Mouse (Mus musculus) adrenal gland, postnatal 14 days (tissue): Measurements from ENCODE around the gene Arid1b. TPM values are rescaled to one million over a fixed set of nuclear protein-coding genes. Genes with fewer than 3 reads are reported as not detected.
"Not testable (repeated sequence)": the region's sequence is repeated elsewhere in the genome, so short reads cannot be mapped to it uniquely, and the experiment has no call there.

Source experiments
- DNase-seq: peaks from one replicate; pipeline ENCODE4 v3.0.0; 2021; ENCODE audit warnings: mixed read lengths
- total RNA-seq: library from RNA; stranded (reverse); gene quantifications from 2 replicates; pipeline ENCODE4 v1.2.3, GENCODE M21; 2021

Gene Arid1b
- total RNA-seq, 1 experiment from 2014 or later: 70.0 TPM

DNA sequence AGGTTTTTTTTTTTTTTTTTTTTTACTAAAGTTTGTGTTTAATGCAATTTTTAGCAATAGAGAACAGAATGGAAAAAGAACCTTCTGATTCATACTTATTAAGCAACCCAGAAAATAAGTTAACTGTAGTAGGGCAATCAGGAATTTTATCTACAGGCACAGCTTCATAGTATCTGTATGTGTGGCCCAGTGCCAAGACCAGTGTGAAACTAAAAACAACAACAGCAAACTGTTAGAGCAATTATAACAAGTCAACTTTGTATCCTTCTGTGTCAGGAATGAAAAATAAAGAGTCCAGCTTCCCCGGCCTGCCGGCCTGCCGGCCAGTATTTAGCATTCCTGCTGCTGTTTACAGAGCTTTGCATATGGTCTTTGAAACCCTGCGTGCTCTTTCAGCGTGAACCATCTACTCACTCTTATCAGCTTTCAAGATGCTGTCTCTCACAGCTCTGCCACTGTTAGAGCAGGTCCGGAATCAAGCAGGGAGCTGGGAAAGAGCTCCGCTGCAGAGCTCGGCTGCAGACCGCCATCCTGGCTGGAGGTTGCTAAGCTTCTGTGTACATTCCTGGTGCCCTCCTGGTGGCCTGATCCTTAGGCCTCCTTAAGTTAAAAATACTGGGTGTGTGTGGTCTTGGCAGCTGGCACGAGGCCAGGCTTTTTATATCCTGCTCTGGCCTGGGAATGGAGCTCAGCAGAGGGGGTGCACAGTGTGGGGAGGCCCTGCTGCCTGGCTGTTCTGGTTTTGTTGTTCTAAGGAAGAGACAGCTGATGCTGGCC, 64.0 kb downstream of the Arid1b start:
- DNase-seq: peak; percentile 59

DNA sequence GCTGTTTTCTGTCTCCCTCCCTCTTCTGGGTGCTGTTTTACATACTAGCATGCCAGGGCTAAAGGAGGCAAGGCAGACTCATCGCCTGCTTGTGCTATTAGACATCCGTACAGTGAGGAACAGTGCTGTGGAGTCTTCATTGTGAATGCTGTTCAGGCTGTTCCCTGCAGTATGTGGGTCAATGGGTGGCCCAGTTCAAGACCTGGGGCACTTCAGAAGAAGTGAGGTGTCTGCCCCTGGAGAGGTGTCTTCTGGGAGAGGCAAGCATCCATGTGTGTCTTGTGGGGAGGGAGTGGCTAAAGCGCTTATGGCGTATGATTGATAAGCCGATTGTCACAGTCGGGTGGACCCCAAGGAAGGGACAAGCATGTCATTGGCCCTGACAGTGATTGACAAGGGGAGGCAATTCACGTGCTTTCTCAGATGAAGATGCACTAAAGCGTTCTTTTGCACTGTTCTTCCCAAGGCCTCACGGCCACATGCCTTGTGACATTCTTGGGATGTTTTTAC, 65.0 kb downstream of the Arid1b start:
- DNase-seq: no peak

DNA sequence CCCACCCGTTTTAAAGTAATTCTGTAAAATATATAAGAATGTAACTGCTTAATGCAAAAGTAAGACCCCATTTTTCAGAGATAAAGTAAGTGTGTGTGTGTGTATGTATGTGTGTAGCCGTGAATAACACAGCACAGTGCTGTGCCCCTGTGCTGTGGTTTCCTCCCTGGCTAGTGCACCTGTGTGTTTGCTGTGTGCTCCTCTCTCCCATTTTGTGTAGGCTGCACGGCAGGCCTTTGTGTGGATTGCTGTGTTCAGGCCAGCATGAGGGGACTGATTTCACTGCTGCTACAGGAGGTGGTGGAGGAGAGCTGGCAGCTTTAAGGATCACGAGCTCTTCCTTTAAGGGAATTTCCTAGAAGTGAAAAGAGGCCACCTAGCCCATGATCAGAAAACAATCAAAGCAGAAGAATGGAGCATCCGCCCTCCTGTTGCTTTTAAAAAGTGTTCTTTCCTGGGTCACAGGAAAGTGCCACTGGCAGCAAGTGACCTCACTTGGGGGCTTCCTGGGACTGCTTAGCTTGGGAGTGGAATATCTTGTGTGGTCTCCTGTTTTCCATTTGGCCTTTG, 66.5 kb downstream of the Arid1b start:
- DNase-seq: no peak

DNA sequence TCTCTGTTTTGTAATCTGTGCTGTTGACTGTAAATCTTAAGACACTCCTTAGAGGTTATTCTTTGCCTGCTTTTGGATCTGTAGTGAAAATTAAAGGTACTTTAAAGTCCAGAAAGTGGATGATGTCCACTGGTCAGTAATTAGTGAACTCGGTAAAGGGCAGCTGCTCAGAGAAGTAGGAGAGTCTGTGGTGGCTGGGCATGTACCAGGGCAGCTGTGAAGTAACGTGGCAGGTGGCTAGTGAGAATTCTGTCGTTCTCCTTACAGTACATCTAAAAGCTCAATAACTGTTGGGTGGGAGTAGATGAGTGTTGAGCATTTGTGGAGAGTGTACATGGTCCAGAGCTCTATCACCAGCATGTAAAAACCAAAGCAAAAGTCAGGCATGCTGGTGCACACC, 67.1 kb downstream of the Arid1b start:
- no peak for DNase-seq

DNA sequence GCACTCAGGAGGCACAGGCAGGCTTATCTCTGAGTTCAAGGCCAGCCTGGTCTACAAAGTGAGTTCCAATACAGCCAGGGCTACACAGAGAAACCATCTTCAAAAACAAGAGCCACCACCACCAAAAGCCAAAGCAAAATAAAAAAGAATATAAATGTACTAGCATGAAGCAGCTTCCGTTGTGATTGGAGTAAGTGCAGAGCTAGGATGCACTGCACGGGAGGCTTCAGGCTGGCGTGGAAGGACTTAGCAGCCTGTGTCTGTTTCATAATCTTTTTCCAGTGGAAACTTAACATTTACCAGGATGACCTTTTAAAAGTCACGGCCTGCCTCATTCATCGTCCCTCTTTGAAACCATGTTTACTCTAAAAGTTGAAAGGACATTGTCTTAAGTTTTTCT, 67.5 kb downstream of the Arid1b start:
- DNase-seq: no peak

DNA sequence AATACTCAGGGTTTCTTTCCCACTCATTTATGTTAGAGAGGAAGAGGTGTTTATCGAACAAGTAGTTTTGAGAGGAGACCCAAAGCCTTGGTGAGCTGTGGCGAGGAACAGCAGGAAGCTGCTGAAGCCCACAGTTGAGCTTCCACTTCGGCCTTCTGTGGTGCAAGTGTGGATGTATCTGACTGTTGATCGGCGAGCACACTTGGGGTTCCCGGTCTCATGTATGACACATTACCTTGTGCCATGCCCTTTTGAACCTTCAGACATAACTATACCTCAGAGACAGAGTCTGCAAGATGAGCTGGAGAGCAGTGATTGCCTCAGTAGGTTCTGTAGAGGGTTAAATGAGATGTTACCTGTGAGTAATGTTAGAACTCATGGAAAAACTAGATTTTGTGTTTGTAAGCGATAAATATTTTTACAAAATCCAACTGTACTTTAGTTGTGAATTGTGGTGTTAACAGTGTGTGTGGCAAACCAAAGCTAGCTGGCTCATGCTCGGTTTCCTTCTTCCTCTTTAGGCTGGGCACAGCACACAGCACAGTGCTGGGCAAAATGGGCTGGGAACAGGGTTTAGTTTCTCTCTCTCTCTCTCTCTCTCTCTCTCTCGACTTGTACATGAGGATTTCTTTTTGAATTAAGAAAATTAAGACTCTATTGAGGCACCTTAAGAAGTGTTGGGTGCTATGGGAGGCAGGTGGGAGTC, 69.5 kb downstream of the Arid1b start:
- DNase-seq: no peak

DNA sequence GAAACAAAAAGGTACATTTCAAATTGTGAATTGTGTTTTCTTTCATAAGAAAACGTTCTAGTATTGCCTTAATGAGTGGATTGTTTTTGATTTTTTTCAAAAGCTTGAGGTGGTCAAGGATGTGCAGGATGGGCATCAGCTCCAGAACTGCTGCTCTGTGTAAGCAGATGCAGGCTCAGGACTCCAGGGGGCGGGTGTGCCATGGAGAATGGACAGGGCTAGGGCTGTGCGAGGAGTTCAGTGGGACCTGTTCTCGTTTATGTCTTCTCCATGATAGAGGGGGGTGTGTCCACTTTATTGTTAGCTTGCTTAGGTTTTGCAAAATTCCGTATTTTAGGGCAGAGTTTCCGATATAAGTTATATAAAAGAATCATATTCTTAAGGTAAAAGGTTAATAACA, 70.6 kb downstream of the Arid1b start:
- no peak for DNase-seq

DNA sequence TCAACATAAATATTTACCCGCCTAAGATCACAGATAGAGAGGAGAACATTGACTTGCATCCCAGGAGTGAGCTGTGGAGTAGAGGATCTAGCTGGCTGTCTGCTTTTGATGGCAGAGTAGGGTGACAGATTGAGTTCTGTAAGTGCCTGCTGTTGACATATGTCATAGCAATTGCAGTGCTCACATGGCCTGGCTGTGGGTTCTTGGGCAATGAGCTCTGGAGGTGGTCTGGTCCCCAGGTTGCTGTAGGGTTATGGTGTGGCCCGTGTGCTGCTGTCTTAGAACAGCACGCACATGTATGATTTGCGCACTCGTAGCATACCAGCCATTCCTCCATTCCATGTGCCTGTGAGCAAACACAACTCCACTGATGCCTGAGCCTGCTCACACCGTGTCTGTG, 71.1 kb downstream of the Arid1b start:
- no peak for DNase-seq

DNA sequence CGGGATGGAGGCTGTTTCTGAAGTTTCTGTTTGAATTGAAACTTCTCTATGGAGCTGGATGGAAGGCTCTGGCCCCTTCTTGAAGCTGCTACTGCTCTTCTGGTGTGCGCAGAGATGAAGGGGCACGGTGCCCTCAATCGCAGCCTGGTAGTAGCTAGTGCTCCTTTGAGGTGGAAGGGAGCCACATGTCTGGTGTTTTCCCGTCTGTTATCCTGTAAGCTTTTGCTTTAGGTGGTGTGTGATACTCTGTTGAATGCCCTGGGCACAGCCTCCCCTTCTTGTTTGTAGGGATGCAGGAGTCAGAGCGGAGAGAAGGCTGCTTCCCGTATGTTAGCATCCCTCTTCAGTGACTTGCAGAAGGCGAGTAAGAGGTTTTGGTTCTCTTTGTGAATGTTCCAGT, 72.7 kb downstream of the Arid1b start:
- DNase-seq: no peak

DNA sequence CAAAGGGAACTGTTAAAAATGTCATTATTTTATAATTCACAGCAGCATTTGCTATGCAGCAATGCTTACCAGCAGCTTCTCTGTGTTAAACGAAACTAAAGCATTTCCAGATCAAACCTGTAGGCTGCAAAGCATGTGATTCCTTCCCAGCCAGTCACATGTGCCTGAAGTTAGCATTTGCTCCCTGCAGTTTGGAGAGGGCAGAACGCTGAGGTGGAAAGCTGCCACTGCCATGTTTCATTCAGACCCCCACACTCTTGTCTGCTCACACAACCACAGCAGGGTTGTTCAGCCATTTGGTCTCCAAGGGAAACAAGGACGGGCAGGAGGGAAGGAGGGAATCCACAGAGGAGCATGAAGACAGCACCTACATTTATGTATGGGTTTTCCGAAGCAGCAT, 73.1 kb downstream of the Arid1b start:
- DNase-seq: no peak

DNA sequence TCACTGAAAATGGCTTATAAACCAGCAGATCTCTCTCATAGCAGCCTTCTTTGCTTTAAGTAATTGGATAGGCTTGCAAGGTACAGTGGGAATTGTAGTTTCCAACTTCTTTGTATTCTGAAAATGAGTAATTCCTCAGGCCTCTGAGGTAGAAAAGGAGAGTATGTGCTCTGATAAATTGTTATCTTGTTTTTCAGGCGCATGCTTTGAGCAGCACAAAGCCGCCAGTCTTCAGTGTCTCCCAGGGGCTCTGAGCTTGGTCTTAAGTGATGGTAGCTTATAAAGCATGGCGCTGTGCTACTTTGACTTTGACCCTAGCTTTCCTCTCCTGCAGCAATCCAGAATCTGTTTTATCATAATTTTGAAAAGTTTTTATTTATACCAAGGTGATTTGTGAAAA, 76.3 kb downstream of the Arid1b start:
- no peak for DNase-seq

DNA sequence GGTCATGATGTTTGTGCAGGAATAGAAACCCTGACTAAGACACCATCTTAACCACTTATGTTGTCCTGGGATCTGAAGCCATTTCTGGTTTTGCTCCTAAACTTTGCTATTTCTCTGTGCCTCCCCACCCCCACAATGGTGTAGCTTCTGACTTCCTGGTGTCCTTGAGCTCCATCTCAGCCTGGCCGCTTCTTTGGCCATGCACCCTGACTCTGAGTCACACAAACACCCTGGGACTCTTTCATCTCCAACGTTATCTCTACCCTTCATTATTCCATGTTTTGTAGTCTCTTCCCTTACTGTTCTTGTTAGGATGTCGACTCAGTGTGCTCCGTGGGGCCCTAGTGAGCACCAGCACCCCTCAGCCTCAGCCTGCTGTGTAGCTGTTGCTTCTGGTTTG, 78.4 kb downstream of the Arid1b start:
- DNase-seq: peak; percentile 68

DNA sequence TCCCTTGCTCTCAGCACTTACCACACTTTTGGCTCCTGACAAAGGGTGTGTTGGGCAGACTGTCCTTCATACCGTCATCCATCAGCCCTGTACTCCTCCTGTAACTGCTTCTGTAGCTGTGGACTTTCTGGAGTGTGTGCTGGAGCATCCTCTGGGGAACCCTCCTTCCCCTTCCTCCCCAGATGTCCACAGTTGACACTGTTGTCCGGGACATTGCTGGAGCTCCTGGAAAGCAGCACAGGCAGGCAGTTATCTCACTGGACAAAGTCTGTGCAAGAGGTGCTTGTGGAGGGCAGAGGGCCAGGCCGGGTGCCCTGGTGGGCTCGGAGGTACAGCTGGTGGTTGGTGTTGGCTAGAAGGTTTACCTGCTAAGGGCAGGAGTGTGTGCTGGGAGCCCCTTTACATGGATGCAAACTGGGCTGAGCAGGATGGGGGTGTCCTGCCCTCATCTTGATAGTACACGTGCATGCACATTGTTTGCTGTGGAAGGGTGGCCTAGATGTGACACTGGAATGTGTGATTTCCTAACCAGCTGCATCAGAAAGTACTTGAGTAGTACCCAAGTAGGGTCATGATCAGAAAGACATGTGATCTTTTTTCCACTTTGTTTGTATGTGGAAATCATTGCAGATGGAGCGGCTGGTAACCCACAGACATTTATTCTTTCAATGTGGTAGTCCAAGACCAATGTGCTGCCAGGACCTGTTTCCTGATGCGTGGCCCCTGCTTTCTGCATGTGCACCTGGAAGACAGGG, 80.8 kb downstream of the Arid1b start:
- DNase-seq: peak; percentile 32

DNA sequence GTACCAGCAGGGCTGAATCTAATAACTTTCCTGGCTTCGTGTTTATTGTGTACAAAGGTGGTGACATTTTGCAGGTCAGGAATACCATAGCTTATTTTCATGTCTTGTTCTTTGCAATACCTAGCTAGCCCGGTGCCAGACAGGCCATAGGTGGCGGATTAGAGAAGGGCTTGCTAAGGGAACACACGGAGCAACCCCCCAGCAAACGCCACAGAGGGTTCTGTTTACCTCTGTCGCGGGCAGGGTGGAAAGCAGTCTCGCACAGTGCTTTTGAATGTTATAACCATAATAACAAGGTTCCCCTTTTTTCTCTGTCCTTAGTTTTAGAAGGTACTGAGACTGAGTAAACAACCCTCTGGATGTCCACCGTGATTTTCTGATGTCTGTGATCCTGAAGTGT, 83.9 kb downstream of the Arid1b start:
- no peak for DNase-seq

DNA sequence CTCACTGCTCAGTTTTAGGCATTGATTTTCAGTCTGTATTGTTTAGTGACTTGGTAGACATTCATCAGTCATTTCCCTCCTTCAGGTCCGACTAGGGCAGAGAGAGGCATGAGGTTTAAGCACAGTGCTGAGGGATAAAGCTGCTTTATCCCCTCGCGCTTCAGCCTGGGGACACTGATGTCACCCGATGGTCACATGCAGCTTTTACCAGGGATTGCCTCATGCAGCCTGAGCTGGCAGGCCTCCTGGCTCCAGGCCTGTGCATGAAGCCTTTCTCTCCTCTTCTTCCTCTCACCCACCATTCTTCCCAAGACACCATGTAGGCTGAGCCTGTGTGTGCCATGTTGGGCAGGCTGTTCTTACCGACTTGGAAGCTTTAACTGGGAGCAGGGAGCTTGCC, 84.4 kb downstream of the Arid1b start:
- peak; percentile 59 for DNase-seq

DNA sequence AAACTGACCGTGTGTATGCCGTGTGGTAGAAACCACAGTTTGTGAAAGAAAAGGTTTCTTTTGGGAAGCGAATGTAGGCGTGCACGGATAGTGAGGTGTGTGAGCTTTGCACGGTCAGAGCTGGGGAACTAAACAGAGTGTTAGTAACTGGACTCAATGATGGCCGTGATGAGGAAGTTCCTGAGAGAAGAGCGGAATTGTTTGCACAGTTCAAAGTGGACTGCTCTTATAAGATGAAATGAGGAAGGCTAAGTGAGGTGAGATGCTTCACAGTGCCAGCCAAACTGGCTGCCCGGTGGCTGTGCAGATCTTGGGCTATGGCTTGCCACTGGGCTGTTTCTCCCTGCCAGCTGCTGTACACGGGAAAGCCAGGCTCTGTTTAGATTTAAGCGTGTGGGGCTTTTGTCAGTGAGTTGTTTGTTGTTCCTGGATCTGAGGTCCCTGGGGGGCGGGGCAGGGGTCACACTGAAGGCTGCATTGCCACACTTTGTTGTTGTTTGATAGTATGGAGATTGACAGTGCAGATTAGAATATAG, 86.8 kb downstream of the Arid1b start:
- DNase-seq: peak; percentile 9

DNA sequence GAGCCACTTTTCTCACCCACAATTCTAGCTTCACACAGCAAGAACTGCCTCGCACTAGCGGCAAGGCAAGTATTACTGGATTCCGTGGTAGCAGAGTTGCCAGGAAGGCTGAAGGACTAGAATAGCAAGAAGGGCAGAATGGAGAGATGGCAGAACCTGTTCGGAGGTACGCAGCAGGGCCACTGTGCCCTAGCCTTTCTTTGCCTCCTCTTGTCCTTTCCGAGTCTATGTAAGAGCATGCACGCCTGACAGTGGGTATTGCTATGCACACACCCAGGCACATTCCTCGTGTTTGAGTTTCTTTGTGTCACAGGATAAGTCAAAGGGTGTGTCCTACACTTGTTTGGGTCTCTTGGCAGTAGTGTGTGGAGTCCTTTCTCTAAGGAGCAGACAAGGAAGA, 88.1 kb downstream of the Arid1b start:
- no peak for DNase-seq

DNA sequence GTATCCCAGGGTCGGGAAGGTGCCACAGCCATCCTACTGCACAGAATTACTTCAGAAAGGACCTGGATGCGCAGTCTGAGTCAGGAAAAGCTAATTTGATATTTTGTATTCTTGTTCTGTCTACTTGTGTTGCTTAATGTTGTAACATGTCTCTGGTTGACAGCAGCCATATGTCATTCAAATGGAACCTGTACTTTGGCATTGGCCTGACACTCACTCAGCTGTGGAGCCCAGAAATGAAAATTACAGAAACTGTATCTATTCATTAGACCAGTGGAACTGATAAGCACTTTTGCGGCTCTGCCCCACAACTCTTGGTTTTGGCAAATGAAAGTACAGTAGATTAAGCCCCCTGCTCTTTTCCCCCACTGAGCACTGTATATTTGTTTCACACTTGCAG, 89.4 kb downstream of the Arid1b start:
- DNase-seq: no peak

DNA sequence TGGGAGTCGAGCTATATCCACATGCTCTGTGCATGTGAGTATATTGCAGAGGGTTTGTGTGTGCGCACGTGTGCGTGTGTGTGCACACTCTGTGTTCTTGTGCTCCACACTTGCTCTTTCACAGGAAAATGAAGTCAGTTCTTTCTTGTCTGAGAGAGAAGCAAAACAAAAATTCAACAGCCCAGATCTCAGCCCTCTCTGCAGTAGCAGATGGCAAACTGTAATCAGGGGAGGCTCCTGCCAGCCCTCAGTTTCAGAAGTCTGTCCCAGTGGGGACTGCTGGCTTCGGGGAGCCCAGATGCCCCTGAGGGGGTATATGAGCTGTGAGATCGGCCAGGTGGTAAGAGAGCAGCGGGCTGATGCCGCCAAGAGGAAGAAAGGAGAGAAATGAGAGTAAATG, 90.0 kb downstream of the Arid1b start:
- DNase-seq: peak; percentile 46

DNA sequence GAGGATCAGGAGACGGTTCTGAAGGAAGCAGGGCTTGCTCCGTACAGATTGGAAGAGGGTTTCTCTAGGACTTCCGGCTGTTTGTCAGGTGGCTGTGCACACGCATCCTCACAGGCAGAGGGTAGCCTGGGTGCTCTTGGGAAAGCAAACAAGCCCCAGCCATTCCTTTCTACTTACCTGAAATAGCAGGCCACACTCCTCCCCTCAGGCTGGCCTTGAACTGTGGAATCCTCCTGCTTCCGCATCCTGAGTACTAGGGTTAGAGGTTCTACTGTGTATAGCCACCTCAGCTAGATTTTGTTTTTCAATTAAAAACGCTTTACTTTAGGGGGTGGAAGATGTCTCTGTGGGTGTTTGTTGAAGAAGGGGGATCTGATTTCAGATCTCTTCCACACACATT, 90.9 kb downstream of the Arid1b start:
- DNase-seq: no peak

DNA sequence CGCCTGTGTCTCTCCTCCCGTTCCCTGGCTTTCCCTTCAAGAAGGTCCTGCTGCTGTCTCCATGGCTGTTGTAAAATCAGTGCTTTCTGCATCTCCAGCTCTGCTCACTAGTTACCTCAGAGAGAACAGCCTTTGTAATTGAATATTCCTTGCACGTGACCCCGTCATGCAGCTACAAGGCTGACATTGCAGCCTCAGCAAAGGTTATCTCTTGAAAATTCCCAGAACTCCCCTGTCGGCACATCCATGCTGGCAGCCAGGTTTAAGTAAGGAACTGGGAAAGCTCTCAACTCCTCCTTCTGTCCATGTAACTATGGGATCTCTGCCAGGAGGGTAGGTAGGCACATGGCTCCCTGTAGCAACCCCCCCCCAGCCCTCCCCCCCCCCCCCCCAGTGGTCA, 91.8 kb downstream of the Arid1b start:
- DNase-seq: peak; percentile 39

DNA sequence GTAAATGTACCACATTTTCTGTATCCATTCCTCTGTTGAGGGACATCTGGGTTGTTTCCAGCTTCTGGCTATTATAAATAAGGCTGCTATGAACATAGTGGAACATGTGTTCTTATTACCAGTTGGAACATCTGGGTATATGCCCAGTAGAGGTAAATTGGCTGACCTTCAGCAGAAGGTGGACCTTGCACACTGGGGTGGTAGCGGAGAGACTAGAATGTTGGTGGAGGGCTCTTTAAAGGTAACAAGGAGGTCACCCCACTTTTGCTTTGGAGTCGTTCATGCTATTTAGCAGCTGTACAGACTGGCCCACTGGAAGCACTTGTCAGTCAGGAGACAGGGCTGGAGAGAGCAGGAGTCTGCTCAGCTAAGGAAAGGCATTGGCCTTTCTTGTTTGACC, 94.1 kb downstream of the Arid1b start:
- DNase-seq: not testable (repeated sequence)
